Mouse (Mus musculus) heart, postnatal 25 days (tissue): ENCODE data around the gene Mettl5. TPM values are rescaled to one million over a fixed set of nuclear protein-coding genes. Genes with fewer than 3 reads are reported as not detected.
A peak's percentile ranks its signal among the peaks of the same experiment; 100 is the strongest.
"Not testable (repeated sequence)": the region's sequence is repeated elsewhere in the genome, so short reads cannot be mapped to it uniquely, and the experiment has no call there.

Experiments
- DNase-seq: peaks from one replicate; pipeline ENCODE4 v3.0.0; 2022; ENCODE audit warnings: low spot score
- intact Hi-C: fragments of 180-260 bp; cut with DNase I; formaldehyde crosslinking; loops from one replicate; pipeline ENCODE4 v1.15.1; 2025
- total RNA-seq, 2 experiments: library from RNA; stranded (reverse); gene quantifications; 2 replicates each; pipeline ENCODE4 v1.2.3; 2021

The Mettl5 gene
- 10 to 100 TPM; 21.4 to 23.6 TPM for total RNA-seq

- intact Hi-C loops, result loop anchor here (2.0 to 5.0 kb wide), 2 partner anchors 25 to 83 kb away; partner anchors contain the start of gene Ssb
These were observed at the start of gene Mettl5 for GRCm38 (mm10) chr2:69885451-69886305. TSS of gene Mettl5 (minus strand) at chr2:69885615.

DNA sequence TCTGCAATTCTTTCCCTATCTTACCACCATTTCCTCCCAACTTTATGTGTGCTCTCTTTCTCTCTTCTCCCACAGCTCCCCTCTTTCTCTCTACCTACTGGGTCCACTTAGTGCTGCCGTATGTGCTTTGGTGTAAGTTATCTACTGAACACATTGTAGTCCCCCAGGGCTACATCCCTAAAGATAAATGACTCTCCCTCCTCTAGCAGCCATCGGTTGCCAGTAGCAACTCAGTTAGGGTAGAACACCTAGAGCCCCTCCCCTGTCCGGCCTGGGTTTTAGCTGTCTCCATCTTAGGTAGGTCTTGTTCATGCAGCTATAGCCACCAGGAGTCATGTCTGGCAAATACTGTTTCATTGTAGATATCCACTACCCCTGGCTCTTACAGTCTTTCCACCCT is 39.5 kb upstream of the Mettl5 start:
- intact Hi-C loops, result no loop called here
- no peak for DNase-seq

More at GRCm38 (mm10) chr2:69885451-69886305, at the start of gene Mettl5:
- peak; percentile 73 for DNase-seq

DNA sequence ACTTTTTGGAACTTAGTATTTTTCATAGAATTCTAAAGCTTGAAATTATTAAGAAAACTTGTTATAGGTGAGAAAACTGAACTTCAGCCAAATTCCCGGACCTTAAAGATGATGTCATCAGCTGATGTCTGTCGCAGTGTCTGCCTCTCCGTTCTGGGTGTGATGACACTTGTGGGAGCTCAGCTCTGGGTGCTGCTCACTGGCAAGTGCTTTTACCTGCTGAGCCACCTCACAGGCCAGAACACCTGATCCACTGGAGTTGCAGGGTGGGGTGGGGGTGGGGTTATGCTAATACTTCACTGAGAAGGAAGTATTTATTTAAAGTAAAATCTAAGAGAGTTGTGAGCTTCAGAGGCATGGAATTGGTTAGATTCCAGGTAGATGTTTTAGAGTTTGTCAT is 31.9 kb upstream of the Mettl5 start:
- intact Hi-C loops, result no loop called here
- no peak for DNase-seq

DNA sequence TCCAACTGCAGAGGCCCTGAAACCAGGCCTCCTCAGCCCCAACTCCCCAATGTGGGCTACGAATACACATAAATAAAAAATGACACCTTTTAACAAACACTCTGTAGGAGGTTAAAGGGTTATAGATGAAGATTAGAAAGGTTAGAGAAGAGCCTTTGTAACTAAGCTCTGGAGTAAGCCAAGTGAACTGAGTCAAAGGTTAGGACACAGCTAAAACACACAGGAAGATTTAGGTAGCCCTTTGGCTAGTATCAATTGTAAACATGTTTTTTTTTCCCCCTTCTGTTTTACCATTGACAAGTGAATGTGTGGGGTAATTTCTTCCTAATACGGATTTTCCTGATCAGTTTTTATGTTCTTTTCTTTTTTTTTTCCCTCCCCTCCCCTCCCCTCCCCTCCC is 27.4 kb upstream of the Mettl5 start:
- no peak for DNase-seq
- intact Hi-C loops, result no loop called here

GRCm38 (mm10) chr2:69907394-69907793 is 22.0 kb upstream of the Mettl5 start:
- intact Hi-C loops, DNase-seq: not testable (repeated sequence)

- no peak for DNase-seq
- intact Hi-C loops, result no loop called here
These were observed 18.1 kb upstream of the Mettl5 start for GRCm38 (mm10) chr2:69903541-69903940.

GRCm38 (mm10) chr2:69897618-69898575 is 12.5 kb upstream of the Mettl5 start:
- peak; percentile 28 for DNase-seq
- intact Hi-C loops, result no loop called here

DNA sequence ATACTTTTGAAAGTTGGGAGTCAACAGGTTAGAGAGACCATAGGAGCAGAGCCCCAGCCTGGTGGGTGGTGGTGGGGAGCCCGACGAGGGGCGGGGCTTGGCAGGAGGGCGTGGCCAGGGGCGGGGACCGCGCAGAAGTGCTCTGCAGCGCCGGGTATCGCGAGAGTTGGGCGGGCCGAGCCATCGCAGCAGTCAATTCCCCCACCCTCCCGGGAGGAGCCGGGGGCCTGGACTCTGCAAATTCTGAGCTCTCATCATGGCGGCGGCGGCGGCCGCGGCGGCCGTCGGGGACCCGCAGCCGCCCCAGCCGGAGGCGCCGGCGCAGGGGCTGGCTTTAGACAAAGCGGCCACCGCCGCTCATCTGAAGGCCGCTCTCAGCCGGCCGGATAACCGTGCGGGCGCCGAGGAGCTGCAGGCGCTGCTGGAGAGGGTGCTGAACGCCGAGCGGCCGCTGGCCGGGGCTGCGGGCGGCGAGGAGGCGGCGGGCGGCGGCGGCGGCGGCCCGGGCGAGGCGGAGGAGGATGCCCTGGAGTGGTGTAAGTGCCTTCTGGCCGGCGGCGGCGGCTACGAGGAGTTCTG is 11.7 kb upstream of the Mettl5 start, which contains the start of gene Ubr3:
TSS of gene Ubr3 (plus strand) at position 208 of the 579 bp plus-strand sequence.
- peak; percentile 95 for DNase-seq
- intact Hi-C loops, result no loop called here

GRCm38 (mm10) chr2:69896224-69896581 is 10.8 kb upstream of the Mettl5 start:
- DNase-seq, result no peak
- intact Hi-C loops, result no loop called here

GRCm38 (mm10) chr2:69895502-69896223 is 10.2 kb upstream of the Mettl5 start:
- intact Hi-C loops, result no loop called here
- no peak for DNase-seq

- no peak for DNase-seq
- intact Hi-C loops, result no loop called here
These were observed 8.5 kb upstream of the Mettl5 start for GRCm38 (mm10) chr2:69893891-69894290.

- DNase-seq, result no peak
- intact Hi-C loops, result no loop called here
These were observed 7.7 kb upstream of the Mettl5 start for GRCm38 (mm10) chr2:69893145-69893544.

DNA sequence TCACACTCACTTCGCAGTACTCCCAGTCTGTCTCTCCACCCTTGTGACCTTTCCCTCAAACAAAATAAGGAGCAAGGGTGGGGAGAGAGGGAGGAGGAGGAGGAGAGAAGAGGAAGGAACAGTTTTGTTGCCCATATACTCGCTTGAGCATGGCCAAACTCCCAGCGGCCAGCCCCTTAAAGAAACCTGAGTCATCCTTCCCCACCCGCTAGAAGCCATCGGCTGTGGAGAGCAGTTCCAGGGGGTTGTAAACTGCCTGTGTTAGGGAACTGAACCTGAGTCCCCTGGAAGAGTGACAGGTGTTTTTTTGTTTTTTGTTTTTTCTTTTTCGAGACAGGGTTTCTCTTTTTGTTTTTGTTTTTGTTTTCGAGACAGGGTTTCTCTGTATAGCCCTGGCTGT is 5.4 kb upstream of the Mettl5 start:
- DNase-seq, result no peak
- intact Hi-C loops, result no loop called here

DNA sequence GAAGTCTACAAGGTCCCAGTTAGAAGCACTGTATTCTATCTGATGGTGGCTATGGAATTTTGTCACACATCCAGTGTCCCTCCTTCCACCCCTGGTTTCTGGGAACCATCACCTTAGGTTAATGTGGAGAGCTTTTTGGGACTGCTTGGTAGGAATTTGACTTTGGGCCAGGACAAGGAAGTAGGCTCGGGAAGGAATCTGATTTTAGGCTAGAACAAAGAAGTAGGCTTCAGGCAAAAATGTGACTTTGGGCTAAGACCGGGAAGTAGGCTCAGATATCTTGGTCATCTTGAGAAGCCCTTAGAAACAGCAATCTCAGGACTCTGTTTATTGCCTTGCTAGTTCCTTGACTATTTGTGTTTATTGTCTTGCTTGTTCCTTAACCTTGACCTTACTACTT is 3.5 kb upstream of the Mettl5 start:
- intact Hi-C loops, result loop anchor here (5.0 kb wide), 1 partner anchor 87 kb away; no protein-coding TSS in a partner anchor
- DNase-seq, result no peak

GRCm38 (mm10) chr2:69885050-69885449 is 365 bp downstream of the Mettl5 start:
- no peak for DNase-seq
- intact Hi-C loops, result loop anchor here (2.0 to 5.0 kb wide), 2 partner anchors 24 to 83 kb away; partner anchors contain the start of gene Ssb

- no peak for DNase-seq
- intact Hi-C loops, result loop anchor here (2.0 kb wide), 1 partner anchor 24 kb away; the partner anchor contains the start of gene Ssb
These were observed 834 bp downstream of the Mettl5 start for GRCm38 (mm10) chr2:69884581-69884980.

GRCm38 (mm10) chr2:69883990-69884391 is 1.4 kb downstream of the Mettl5 start:
- intact Hi-C loops, result loop anchor here (2.0 kb wide), 1 partner anchor 23 kb away; the partner anchor contains the start of gene Ssb
- no peak for DNase-seq

DNA sequence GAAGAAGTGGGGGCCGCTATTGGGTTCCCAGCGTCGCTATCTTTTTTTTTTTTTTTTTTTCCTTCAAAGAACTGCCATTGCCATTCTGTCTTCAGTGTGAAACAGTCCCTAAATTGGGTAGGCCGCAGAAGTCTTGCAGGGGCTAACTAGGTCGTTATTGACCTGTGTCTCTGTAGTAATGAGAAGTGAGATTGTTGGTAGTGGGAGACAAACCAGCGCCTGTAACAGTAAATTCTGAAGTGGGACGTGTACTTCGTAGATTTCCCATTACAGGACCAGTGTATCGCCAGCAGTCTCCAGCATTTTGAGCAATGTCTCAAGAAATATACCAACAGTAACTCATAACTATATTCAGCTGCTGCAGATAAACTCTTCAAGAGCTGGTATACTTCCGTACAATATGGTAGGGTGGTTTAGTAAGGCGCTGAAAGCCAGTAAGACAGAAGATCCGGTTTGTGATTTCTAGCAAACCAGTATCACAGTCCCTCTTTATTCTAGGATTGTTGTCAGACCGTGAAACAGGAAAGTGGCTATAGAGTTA is 23.2 kb downstream of the Mettl5 start:
- intact Hi-C loops, result loop anchor here (5.0 to 10.0 kb wide), 4 partner anchors 40 to 227 kb away; partner anchors contain the start of gene Klhl23

More for the DNA sequence above, 23.2 kb downstream of the Mettl5 start:
- no peak for DNase-seq
